Mouse (Mus musculus) left cerebral cortex, postnatal 4 days (tissue): ENCODE measurements around the gene Cacnb3. TPM values are rescaled to one million over a fixed set of nuclear protein-coding genes. Genes with fewer than 3 reads are reported as not detected.
"Not testable (repeated sequence)": the region's sequence is repeated elsewhere in the genome, so short reads cannot be mapped to it uniquely, and the experiment has no call there.

Experiments used
- DNase-seq: peaks from one replicate; pipeline ENCODE4 v3.0.0-alpha.2; 2022
- intact Hi-C: fragments of 180-260 bp; cut with DNase I; formaldehyde crosslinking; loops from one replicate; pipeline ENCODE4 v1.15.1; 2025
- total RNA-seq, 2 experiments: library from RNA; stranded (reverse); gene quantifications; 2 replicates each; pipeline ENCODE4 v1.2.3; 2021

Gene Cacnb3
- 100 to 1,000 TPM; 213 to 226 TPM for total RNA-seq

DNA sequence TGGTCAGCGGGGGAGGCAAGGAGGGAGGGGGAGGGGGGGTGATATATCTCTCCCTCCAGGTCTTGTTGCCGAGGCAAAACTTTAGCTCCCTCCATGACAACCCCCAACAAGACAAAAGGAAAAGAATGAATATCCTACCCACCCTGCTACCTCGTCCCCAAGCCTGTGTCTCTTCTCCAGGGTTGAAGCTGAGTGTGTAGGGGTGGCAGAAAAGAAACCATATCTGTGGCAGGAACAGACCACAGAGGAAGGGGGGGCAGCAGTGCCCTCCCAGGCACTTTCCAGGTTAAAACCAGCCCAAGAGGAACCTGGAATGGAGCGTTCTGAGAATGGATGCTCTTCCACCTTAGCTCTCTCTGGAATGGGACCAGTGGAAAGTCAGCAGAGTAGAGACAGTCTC is at the start of gene Cacnb3:
TSS of gene Cacnb3 (plus strand) at position 301 of the 400 bp plus-strand sequence.
- intact Hi-C loops: no loop called here

GRCm38 (mm10) chr15:98582410-98582809 is 48.2 kb upstream of the Cacnb3 start:
- no peak for DNase-seq
- intact Hi-C loops: loop anchor here (5.0 kb wide), 1 partner anchor 35 kb away; no protein-coding TSS in a partner anchor

More for the DNA sequence above, at the start of gene Cacnb3:
- no peak for DNase-seq

DNA sequence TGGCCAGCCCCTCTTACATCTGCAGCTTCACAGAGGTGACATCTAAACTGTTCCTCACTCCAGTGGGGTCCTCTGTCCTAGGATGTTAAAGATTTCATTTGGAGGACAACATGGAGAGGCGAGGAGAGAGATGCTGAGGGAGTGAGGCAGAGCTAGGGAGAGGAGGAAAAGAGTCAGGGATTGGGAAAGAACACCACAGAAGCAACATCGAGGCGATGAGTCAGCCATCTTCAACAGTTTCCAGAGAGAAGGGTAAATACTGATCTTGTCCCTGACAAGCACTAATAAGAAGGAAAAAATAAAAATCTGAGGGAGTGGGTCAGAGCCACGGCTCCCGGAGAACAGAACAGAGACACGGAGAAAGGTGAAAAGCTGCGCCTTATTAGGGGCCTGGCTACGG is 47.6 kb upstream of the Cacnb3 start:
- no peak for DNase-seq

DNA sequence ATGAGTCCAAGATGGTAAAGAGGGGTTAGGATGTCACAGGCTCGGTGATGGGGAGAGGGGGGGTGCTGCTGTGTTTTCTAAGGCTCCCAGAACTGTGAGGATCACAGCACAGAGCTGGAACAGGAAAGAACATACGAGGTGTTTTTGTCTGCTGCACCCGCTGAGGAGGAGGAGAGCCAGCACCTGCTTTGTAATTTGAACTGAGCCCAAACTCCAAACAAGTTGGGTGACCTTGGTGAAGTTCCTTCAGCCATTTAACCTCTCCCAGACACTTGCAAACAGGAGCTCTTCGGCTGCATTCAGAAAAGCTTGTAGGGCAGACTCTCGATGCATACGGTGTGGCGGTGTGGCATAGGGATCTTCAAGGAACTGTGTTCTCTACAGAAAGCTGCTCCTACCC is 45.2 kb upstream of the Cacnb3 start:
- no peak for DNase-seq
- intact Hi-C loops: no loop called here

More for the DNA sequence above, 47.6 kb upstream of the Cacnb3 start:
- intact Hi-C loops: loop anchor here (5.0 kb wide), 1 partner anchor 34 kb away; no protein-coding TSS in a partner anchor

DNA sequence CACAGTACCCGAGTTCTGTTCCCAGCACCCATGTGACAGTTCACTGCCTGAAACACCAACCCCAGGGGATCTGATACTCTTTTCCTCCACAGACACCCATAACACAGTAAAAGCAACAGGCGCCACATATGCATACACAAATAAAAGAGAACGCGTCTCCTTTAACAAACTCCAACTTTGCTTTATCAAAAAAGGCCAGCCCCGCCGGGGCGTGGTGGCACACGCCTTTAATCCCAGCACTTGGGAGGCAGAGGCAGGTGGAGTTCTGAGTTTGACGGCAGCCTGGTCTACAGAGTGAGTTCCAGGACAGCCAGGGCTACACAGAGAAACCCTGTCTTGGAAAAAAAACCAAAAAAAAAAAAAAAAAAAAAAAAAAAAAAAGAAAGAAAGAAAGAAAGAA is 44.5 kb upstream of the Cacnb3 start:
- DNase-seq, intact Hi-C loops: not testable (repeated sequence)

DNA sequence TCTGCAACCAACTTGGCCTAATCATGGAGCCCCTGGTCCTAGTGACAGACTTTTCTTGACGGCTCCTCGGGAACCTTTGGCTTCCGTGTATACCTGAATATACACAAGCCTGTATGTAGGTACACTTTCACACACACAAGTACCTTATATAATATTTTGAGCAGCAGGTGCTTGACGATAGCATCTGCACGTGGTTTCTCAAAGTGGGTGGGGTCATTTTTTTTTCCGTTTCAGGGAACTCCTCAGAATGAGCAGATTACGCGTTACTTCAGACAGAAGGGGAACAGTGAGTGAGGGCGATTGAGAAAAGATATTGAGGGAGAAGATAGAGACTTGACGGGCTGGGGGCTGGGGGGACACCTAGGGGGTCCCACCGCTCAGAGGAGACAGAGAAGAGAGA is 42.9 kb upstream of the Cacnb3 start:
- intact Hi-C loops: no loop called here
- no peak for DNase-seq

DNA sequence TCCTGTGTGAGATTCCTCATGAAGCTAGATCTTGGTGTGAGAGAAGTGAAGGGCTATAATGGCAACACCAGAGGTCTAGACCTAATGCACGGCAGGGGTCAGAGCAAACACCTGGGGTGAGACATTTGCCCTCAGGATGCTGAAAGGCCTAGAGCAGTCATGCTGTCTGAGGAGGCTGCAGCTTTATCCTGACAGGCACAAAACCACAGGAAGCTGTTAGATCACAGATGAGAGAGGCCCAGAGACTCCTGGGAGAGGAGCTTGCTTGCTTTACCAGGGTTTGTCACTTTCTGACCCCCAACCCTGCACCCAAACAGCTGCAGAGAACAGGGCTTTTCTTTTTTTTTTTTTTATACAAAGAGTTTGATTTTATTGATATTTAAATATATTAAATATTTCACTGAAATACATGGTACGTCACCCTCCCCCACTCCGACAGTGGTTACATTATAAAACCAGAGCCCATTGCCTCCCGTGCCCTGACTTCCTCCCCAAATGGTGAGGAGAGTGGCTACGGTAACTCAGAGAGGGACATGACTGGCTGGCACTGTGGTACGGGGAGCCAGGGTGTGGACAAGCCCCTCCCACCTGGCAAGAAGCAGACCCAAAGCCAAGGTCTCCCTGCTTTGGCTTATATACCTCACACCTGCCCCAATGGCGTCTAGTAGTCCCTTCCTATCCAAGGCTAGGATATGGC is 40.9 kb upstream of the Cacnb3 start:
- DNase-seq: no peak
- intact Hi-C loops: no loop called here

GRCm38 (mm10) chr15:98591396-98591795 is 39.2 kb upstream of the Cacnb3 start:
- intact Hi-C loops: no loop called here
- DNase-seq: no peak

DNA sequence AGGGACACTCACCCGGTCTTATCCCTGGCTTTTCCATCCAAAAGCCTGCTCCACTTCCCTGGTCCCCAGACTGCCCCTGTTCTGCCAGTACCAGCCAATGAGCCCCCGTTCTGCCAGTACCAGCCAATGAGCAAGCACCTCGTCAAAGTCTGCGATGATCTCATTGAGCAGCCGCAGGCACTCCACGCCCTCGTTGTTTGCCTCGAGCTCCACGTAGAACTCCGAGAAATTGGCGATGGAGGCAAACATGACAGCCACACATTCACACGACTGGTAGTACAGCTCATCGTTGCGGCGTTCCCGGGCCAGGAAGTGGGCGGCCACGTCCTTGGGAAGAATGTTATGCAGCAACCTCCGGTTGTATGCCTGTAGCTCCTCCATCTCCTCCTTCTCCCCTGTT is 36.4 kb upstream of the Cacnb3 start:
- DNase-seq: no peak
- intact Hi-C loops: no loop called here

GRCm38 (mm10) chr15:98595049-98595448 is 35.6 kb upstream of the Cacnb3 start:
- no peak for DNase-seq
- intact Hi-C loops: no loop called here

DNA sequence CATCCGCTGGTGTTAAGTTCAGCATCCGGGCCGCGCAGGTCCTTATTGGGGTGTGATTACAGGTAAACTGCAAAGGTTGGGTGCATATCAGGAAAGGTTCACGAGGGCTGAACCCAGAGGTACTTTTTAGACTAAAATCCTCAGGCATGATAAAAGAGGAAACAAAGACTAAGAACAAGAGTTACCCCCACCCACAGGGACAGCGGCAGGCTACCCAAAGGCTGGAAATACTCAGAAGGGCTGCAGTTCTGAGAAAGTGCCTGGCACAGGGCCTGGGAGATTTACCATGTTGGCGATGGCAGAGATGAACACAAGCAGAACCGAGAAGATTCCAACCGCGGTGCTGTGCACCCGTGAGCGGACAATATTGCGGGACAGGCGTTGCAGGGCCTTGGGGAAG is 34.0 kb upstream of the Cacnb3 start:
- DNase-seq: no peak
- intact Hi-C loops: no loop called here

GRCm38 (mm10) chr15:98600036-98600709 is 30.5 kb upstream of the Cacnb3 start:
- intact Hi-C loops: no loop called here
- no peak for DNase-seq

DNA sequence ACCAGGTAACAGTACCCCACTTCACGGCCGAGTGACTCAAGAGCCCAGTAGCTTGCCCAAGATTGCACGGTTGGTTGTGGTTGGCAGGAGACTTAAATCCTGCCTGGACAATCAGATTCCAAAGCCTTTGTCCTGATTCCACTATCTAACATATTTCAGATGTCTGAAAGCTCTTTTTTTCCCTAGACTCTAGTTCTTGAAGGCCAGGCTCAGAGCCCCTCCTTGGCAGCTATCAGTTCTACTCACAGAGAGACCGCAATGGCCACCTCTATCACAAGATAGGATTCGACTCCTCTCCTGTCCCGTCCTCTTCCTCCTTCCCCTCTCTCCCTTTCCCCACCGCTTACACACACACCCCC is 28.8 kb upstream of the Cacnb3 start:
- intact Hi-C loops: no loop called here

GRCm38 (mm10) chr15:98602191-98602881 is 28.3 kb upstream of the Cacnb3 start:
- DNase-seq: no peak
- intact Hi-C loops: no loop called here

More for the DNA sequence above, 28.8 kb upstream of the Cacnb3 start:
- DNase-seq: no peak

DNA sequence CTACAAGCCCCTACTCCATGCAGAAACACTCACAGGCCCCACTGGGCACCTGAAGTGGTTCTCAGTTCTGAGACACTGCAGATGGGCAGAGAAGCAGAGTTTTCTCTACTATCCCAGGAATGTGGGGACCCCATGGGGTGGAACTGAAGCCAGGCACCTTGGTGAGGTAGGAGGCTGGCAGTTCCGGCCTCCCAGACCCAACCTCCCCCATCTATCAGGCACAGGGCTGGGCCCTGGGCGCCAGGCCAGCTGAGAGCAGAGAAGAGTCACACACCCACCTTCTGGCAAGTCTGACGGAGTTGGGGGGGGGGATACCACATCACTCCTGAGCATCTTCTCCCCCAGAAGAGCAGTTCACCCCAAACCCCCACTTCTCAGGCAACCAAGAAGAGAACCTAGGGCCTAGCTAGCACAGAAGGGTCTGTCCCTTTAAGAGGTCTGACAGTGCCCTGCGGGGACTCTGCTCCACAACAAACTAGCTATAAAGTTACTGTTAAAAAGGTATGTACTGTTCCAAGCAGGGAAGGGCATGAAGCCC is 27.6 kb upstream of the Cacnb3 start:
- DNase-seq: no peak
- intact Hi-C loops: no loop called here

DNA sequence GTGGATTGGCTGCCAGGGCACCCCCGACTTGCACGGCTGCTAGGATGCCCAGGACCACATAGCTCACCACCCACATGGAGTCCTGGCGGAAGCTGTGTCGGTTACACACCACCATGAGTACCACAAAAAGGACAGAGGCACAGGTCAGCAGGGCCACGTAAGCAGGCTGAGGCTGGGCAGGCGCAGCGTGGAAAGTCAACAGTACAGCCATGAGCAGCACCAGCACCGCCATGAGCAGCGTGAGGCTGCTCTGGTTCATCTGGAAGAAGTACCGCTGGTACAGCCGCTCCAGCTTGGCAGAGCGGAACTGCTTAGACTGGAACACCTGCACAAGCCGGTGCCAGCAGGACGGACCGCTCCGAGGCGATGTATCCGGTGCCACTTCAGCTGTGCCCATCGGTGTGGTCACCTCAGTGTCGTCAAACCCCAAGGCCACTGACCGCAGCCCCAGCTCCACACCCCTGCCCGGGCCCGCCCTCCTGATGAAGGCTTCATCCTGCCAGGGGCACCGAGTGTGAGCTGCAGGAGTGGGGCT is 26.5 kb upstream of the Cacnb3 start:
- no peak for DNase-seq
- intact Hi-C loops: no loop called here

GRCm38 (mm10) chr15:98606051-98606536 is 24.5 kb upstream of the Cacnb3 start:
- intact Hi-C loops: no loop called here
- no peak for DNase-seq

- no peak for DNase-seq
- intact Hi-C loops: no loop called here
Observed at GRCm38 (mm10) chr15:98606739-98607138, 23.9 kb upstream of the Cacnb3 start.

- DNase-seq: no peak
- intact Hi-C loops: no loop called here
Observed at GRCm38 (mm10) chr15:98607557-98607956, 23.1 kb upstream of the Cacnb3 start.

- no peak for DNase-seq
- intact Hi-C loops: no loop called here
Observed at GRCm38 (mm10) chr15:98608058-98608783, 22.4 kb upstream of the Cacnb3 start.
